Mouse (Mus musculus) ES-E14 (cell line): ENCODE results near the gene Nav3. TPM values are rescaled to one million over a fixed set of nuclear protein-coding genes. Genes with fewer than 3 reads are reported as not detected.

Source experiments
- DNase-seq: peaks from one replicate; pipeline ENCODE4 v3.0.0-alpha.2; 2013; ENCODE audit warnings: low read depth, low spot score
- H3K27ac ChIP-seq: 2 replicates; pipeline ENCODE4 v1.5.1; 2012; ENCODE audit warnings: low read depth, mild to moderate bottlenecking, low read length, moderate library complexity, mixed read lengths; ENCODE audit not compliant: poor library complexity, insufficient read depth, severe bottlenecking
- H3K36me3 ChIP-seq: 2 replicates; pipeline ENCODE4 v1.6.1; 2012; ENCODE audit warnings: mild to moderate bottlenecking, low read length, moderate library complexity, mixed read lengths; ENCODE audit not compliant: control insufficient read depth, poor library complexity, insufficient read depth, severe bottlenecking
- H3K4me1 ChIP-seq, 2 experiments: fragments of 150-350 bp in 1 of 2; sonication (generic) in 1 of 2; 2 replicates each; pipeline ENCODE4 v1.6.1; 2012; ENCODE audit warnings: low read length in 2 of 2, mild to moderate bottlenecking in 1 of 2, mixed read lengths in 1 of 2; ENCODE audit not compliant: control insufficient read depth in 2 of 2, insufficient read depth in 2 of 2, poor library complexity in 1 of 2
- H3K4me3 ChIP-seq, 2 experiments: fragments of 150-350 bp in 1 of 2; sonication (generic) in 1 of 2; 2 replicates each; pipeline ENCODE4 v1.5.1; 2012; ENCODE audit warnings: low read length in 2 of 2, low read depth in 1 of 2, mild to moderate bottlenecking in 1 of 2, mixed read lengths in 1 of 2; ENCODE audit not compliant: insufficient read depth in 1 of 2, poor library complexity in 1 of 2, severe bottlenecking in 1 of 2
- H3K9ac ChIP-seq: 2 replicates; pipeline ENCODE4 v1.6.1; 2012; ENCODE audit warnings: low read depth, mild to moderate bottlenecking, low read length, mixed read lengths; ENCODE audit not compliant: poor library complexity, insufficient read depth, severe bottlenecking
- H3K9me3 ChIP-seq: fragments of 150-350 bp; sonication (generic); 2 replicates; pipeline ENCODE4 v1.6.1; 2012; ENCODE audit warnings: low read depth, mild to moderate bottlenecking, low read length; ENCODE audit not compliant: control insufficient read depth, insufficient read depth
- CHD2 ChIP-seq: IDR thresholded peaks from 2 replicates; pipeline ENCODE4 v1.6.1; 2014; ENCODE audit warnings: mild to moderate bottlenecking, low read depth, low read length, inconsistent platforms
- HCFC1 ChIP-seq: IDR thresholded peaks from 2 replicates; pipeline ENCODE4 v1.6.1; 2012; ENCODE audit warnings: low read length, inconsistent platforms, borderline replicate concordance; ENCODE audit not compliant: insufficient read depth
- MAFK ChIP-seq: IDR thresholded peaks from 2 replicates; pipeline ENCODE4 v1.6.1; 2014; ENCODE audit warnings: mild to moderate bottlenecking, low read depth, low read length, inconsistent platforms; ENCODE audit not compliant: insufficient read depth
- ZC3H11A ChIP-seq: IDR thresholded peaks from 2 replicates; pipeline ENCODE4 v1.6.1; 2012; ENCODE audit warnings: low read depth, mild to moderate bottlenecking, inconsistent platforms, low read length, borderline replicate concordance
- ZNF384 ChIP-seq: IDR thresholded peaks from 2 replicates; pipeline ENCODE4 v1.6.1; 2012; ENCODE audit warnings: low read depth, low read length, inconsistent platforms
- in situ Hi-C, 2 experiments: fragments of 600-800 bp; cut with MboI; formaldehyde crosslinking; loops; one replicate each; pipeline ENCODE4 v1.15.1; 2025; ENCODE audit warnings: low sequenced_read_pairs in 2 of 2, inconsistent platforms in 1 of 2; ENCODE audit not compliant: unreplicated experiment in 2 of 2
- total RNA-seq: library from RNA; depleted of rRNA; stranded (reverse); fragments of 300-350 nt; gene quantifications from 2 replicates; pipeline ENCODE4 v1.2.3, GENCODE M21; 2012

Gene Nav3
- total RNA-seq, 1 experiment, result 1.4 TPM

- no peak for DNase-seq
- H3K4me1 ChIP-seq, result no peaks in the 10 kb centered on the region
- no peak overlapping the region for H3K27ac ChIP-seq
- no peak overlapping the region for H3K4me3 ChIP-seq
- no peaks in the 10 kb centered on the region for H3K9me3 ChIP-seq
- no peaks in the 10 kb centered on the region for H3K36me3 ChIP-seq
- TF ChIP-seq CHD2, result no peak
- no peak for TF ChIP-seq ZNF384
- TF ChIP-seq HCFC1, result no peak
- TF ChIP-seq ZC3H11A, result no peak
- TF ChIP-seq MAFK, result no peak
- in situ Hi-C loops, result loop anchor here in 1 of 2 experiments (10.0 kb wide), 1 partner anchor 156 kb away; no protein-coding TSS in a partner anchor
- no peak overlapping the region for H3K9ac ChIP-seq
These were observed 526.7 kb downstream of the Nav3 start for GRCm38 (mm10) chr10:109929319-109929622.

GRCm38 (mm10) chr10:109928547-109929318 lies 527.3 kb downstream of the Nav3 start:
- DNase-seq, result no peak

GRCm38 (mm10) chr10:109926149-109926548 lies 529.9 kb downstream of the Nav3 start:
- no peak overlapping the region for H3K27ac ChIP-seq
- H3K4me3 ChIP-seq, result no peak overlapping the region
- no peak for TF ChIP-seq CHD2
- no peak for TF ChIP-seq HCFC1
- TF ChIP-seq ZC3H11A, result no peak
- no peak for TF ChIP-seq MAFK
- no peak for TF ChIP-seq ZNF384
- H3K36me3 ChIP-seq, result no peaks in the 10 kb centered on the region
- H3K4me1 ChIP-seq, result no peaks in the 10 kb centered on the region
- H3K9ac ChIP-seq, result no peak overlapping the region
- in situ Hi-C loops, result loop anchor here in 1 of 2 experiments (10.0 kb wide), 1 partner anchor 159 kb away; no protein-coding TSS in a partner anchor
- DNase-seq, result no peak
- no peaks in the 10 kb centered on the region for H3K9me3 ChIP-seq

More at GRCm38 (mm10) chr10:109928547-109929318, 527.3 kb downstream of the Nav3 start:
- H3K9ac ChIP-seq, result no peak overlapping the region
- H3K27ac ChIP-seq, result no peak overlapping the region
- no peaks in the 10 kb centered on the region for H3K36me3 ChIP-seq
- H3K4me3 ChIP-seq, result no peak overlapping the region
- no peaks in the 10 kb centered on the region for H3K9me3 ChIP-seq
- no peaks in the 10 kb centered on the region for H3K4me1 ChIP-seq
- in situ Hi-C loops, result loop anchor here in 1 of 2 experiments (10.0 kb wide), 1 partner anchor 156 kb away; no protein-coding TSS in a partner anchor
- no peak for TF ChIP-seq HCFC1
- TF ChIP-seq ZNF384, result no peak
- TF ChIP-seq CHD2, result no peak
- no peak for TF ChIP-seq ZC3H11A
- no peak for TF ChIP-seq MAFK

GRCm38 (mm10) chr10:109924136-109924535 lies 531.9 kb downstream of the Nav3 start:
- TF ChIP-seq ZNF384, result no peak
- in situ Hi-C loops, result loop anchor here (10.0 to 25.0 kb wide), 2 partner anchors 161 to 163 kb away; no protein-coding TSS in a partner anchor
- no peaks in the 10 kb centered on the region for H3K4me1 ChIP-seq
- no peaks in the 10 kb centered on the region for H3K36me3 ChIP-seq
- no peak overlapping the region for H3K27ac ChIP-seq
- no peak for DNase-seq
- H3K9ac ChIP-seq, result no peak overlapping the region
- H3K9me3 ChIP-seq, result no peaks in the 10 kb centered on the region
- H3K4me3 ChIP-seq, result no peak overlapping the region

DNA sequence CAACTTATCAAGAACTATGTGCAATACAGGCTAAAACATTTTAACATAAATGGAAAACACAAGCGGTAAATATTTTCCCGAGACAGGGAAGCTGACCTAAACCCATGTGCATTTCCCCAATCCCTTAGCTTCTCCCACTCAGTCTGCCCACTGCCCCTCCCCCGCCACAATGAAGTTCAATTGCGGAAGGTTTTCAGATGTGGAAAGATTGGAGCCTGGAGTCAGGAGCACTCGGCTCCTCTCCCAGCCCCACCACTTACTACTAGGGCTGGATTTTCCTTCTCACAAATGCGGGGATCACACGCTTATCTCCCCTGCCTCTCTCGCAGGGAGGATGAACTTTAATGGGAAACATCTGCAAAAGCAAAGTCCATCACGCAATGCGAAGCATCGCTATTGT lies 534.6 kb downstream of the Nav3 start:
- no peak overlapping the region for H3K27ac ChIP-seq
- H3K36me3 ChIP-seq, result no peaks in the 10 kb centered on the region
- no peak overlapping the region for H3K9ac ChIP-seq
- TF ChIP-seq HCFC1 (no peak), ZNF384 (no peak), CHD2 (no peak), MAFK (no peak), ZC3H11A (no peak)
- no peak overlapping the region for H3K4me3 ChIP-seq
- in situ Hi-C loops, result loop anchor here (10.0 to 25.0 kb wide), 2 partner anchors 163 to 166 kb away; no protein-coding TSS in a partner anchor
- no peaks in the 10 kb centered on the region for H3K4me1 ChIP-seq
- no peaks in the 10 kb centered on the region for H3K9me3 ChIP-seq
- no peak for DNase-seq
